Mouse (Mus musculus) G1E (cell line): ENCODE measurements around the gene Aagab.

ENCODE experiments used
- CTCF ChIP-seq: IDR thresholded peaks from 2 replicates; pipeline ENCODE4 v1.5.1; 2012; ENCODE audit warnings: low read depth, low read length, inconsistent platforms, mixed read lengths
- GATA1 ChIP-seq: IDR thresholded peaks from 2 replicates; pipeline ENCODE4 v1.6.1; 2012; ENCODE audit warnings: borderline replicate concordance, low read length, inconsistent platforms, mixed read lengths
- GATA2 ChIP-seq: IDR thresholded peaks from 2 replicates; pipeline ENCODE4 v1.6.1; 2012; ENCODE audit warnings: low read depth, low read length, inconsistent platforms, borderline replicate concordance
- POLR2AphosphoS5 ChIP-seq: IDR thresholded peaks from 2 replicates; pipeline ENCODE4 v1.6.1; 2012; ENCODE audit warnings: low read depth, low read length, inconsistent platforms; ENCODE audit not compliant: insufficient replicate concordance
- TAL1 ChIP-seq: conservative IDR thresholded peaks from 2 replicates; pipeline ENCODE4 v1.6.1; 2012; ENCODE audit warnings: low read depth, low read length, inconsistent platforms, mixed read lengths

DNA sequence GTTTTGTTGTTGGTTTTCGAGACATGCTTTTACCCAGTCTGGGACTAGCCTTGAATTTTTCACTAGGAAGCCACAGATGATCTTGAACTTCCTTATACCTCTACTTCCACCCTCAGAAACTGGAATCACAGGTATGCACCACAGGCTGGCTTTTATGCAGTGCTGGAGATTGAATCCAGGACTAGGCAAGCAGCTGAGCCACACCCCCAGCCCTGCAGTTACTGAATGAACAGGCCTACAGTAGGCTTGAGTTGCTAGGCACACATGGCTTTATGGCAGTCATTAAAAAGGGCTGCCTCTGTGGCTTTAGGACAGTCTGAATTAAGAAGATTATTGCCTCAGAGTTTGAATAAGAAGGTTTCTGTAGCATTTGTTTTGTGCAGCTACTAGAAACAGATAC is 7.4 kb upstream of the Aagab start:
- TF ChIP-seq CTCF (no peak), GATA2 (no peak), GATA1 (no peak), POLR2AphosphoS5 (no peak), TAL1 (no peak)
